Mouse (Mus musculus): ENCODE measurements around the gene Gdf7. TPM values are rescaled to one million over a fixed set of nuclear protein-coding genes. Genes with fewer than 3 reads are reported as not detected.
A peak's percentile ranks its signal among the peaks of the same experiment; 100 is the strongest.

Gene Gdf7
- polyA plus RNA-seq, 1 experiment from 2014 or later = not detected

DNA sequence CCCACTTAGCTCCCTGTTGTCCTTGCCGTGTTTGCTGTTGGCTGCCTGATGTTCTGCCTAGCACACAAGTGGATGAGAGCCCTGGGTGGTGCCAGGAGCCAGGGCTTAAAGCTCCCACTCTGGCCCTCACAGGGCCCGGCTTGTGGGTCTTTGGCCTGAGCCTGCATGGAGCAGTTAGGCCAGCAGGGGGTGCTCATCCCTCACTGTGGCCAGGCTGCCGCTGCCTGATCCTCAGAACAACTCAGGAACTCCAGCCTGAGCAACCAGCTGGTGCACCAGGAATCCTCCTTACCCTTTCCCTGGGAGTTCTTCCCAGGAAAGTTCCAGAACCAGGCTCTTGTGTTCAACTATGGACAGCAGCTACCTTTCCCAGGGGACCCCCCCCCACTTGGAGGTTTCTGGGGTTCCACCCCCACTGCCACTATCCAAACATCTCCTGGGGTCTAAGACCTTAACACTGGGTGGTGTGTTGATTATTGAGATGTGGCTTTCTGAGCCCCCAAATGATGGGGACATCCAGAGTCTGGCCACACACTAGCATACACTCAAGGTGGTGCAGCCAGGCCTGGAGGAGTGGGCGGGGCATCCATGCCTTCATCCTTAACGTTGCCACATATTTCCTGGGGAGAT lies 18.4 kb upstream of the Gdf7 start:
- no peaks in the 10 kb centered on the region for H3K4me1 ChIP-seq (ENCODE audit: insufficient read depth)
- WGBS = 36% methylated on average over 5 of the region's 5 CpGs
- H3K4me3 ChIP-seq (ENCODE audit: low read depth, low read length) = no peak overlapping the region
- no peaks in the 10 kb centered on the region for H3K27me3 ChIP-seq (ENCODE audit: insufficient read depth, low read length)
- no peak overlapping the region for H3K27ac ChIP-seq (ENCODE audit: low read depth)
- peaks cover 27% of the 10 kb centered on the region; the same call in 1 of the 2 replicates for H3K36me3 ChIP-seq (ENCODE audit: insufficient read depth)
- peak; percentile 41; the same call in 1 of the 2 replicates for ATAC-seq (ENCODE audit: insufficient read depth)
- no peak overlapping the region for H3K9ac ChIP-seq
- peak; percentile 86 for DNase-seq
- TF ChIP-seq CTCF (IDR thresholded peaks at IDR 0.05; ENCODE audit: low read depth) = peak; percentile 96
- no peak overlapping the region for H3K4me2 ChIP-seq
- H3K9me3 ChIP-seq (ENCODE audit: low read depth, low read length) = no peaks in the 10 kb centered on the region

DNA sequence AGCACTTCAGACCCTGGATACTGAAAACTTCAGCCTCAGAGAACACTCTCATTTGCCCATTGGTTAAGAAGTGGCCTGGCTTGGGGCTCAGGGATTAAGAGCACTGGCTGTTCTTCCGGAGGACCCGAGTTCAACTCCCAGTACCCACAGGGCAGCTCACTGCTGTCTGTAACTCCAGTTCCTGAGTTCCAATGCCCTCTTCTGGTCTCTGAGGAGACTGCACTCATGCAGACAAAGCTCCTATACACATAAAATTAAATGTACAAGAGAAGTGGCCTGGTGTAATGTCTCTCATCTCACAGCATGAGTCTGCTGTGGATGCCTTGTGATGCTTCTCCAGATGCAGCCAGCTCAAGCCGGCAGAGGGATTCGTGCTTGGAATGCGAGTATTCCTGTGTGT lies 14.8 kb upstream of the Gdf7 start:
- DNase-seq = peak; percentile 18
- Histone ChIP-seq H3K27ac (ENCODE audit: low read depth) (no peak overlapping the region), H3K4me1 (ENCODE audit: insufficient read depth) (peaks cover 12% of the 10 kb centered on the region), H3K9me3 (ENCODE audit: low read depth, low read length) (no peaks in the 10 kb centered on the region), H3K27me3 (ENCODE audit: insufficient read depth, low read length) (0 out of 2 replicates have a peak, but pooled peaks cover 8% of the 10 kb centered on the region), H3K4me2 (no peak overlapping the region), H3K9ac (no peak overlapping the region), H3K4me3 (ENCODE audit: low read depth, low read length) (no peak overlapping the region), H3K36me3 (ENCODE audit: insufficient read depth) (peaks cover 20% of the 10 kb centered on the region; the same call in 1 of the 2 replicates)
- TF ChIP-seq CTCF (IDR thresholded peaks at IDR 0.05; ENCODE audit: low read depth) = peak; percentile 22; the same call in 1 of the 2 replicates
- WGBS = 79% methylated on average over 5 of the region's 5 CpGs
- ATAC-seq (ENCODE audit: insufficient read depth) = no peak

DNA sequence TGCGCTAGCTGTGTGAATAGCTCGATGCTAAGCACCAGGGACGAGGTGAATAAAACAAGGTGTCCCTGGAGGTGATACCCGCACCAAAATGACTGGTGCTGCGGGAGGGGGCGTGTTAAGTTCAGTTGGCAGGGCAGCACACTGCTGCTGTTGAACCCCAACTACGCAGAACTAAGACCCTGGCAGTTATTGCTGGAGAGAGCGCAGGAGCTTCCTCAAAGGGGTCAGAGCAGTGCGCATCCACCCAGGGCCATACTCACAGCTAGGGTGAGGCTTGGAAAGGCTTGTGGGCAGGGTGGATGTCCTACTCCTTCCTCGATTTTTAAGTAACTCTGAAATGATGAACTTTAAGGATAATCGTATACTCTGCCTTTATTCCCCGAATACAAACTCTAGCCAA lies 12.0 kb upstream of the Gdf7 start:
- WGBS = 16% methylated on average over 12 of the region's 12 CpGs
- Histone ChIP-seq H3K4me2 (peak overlapping the region; percentile 77), H3K4me3 (ENCODE audit: low read depth, low read length) (peak overlapping the region; percentile 65), H3K27me3 (ENCODE audit: insufficient read depth, low read length) (peaks cover 23% of the 10 kb centered on the region), H3K9me3 (ENCODE audit: low read depth, low read length) (no peaks in the 10 kb centered on the region), H3K4me1 (ENCODE audit: insufficient read depth) (peaks cover 12% of the 10 kb centered on the region), H3K36me3 (ENCODE audit: insufficient read depth) (peaks cover 8% of the 10 kb centered on the region; the same call in 1 of the 2 replicates), H3K27ac (ENCODE audit: low read depth) (no peak overlapping the region), H3K9ac (peak overlapping the region; percentile 66)
- ATAC-seq (ENCODE audit: insufficient read depth) (peak; percentile 36; the same call in 1 of the 2 replicates), DNase-seq (no peak)
- no peak for TF ChIP-seq CTCF (IDR thresholded peaks at IDR 0.05; ENCODE audit: low read depth)

DNA sequence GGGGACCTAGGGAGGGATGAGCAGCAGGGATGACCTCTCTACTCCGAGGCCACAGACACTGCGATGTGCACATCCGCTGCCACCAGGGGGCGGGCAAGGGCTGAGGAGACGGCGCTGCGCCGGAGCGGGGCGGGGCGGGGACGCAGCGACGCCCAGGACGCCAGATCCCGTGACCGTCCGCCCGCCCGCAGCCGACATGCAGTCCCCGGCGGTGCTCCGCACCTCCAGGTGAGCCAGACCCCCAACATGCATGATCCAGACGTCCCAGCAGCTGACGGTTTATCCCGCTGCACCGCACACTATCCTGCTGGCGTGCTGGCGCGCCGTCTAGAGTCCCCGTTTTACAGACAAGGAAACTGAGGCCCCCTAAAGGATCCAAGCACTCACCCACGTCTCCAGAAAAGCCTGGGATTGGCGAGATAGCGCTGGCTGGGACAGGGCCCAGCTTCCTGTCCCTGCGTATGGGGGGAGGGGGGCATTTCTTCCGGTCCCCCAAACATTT lies 11.6 kb upstream of the Gdf7 start, which contains the start of gene Hs1bp3:
TSS of gene Hs1bp3 (plus strand) at position 163 of the 502 bp plus-strand sequence.
- ATAC-seq (ENCODE audit: insufficient read depth) = peak; percentile 89
- peak; percentile 96 for DNase-seq
- peak; percentile 85 for TF ChIP-seq CTCF (IDR thresholded peaks at IDR 0.05; ENCODE audit: low read depth)
- H3K4me1 ChIP-seq (ENCODE audit: insufficient read depth) = peaks cover 12% of the 10 kb centered on the region
- peak within 1 kb of the TSS; percentile 65 for H3K4me3 ChIP-seq (ENCODE audit: low read depth, low read length)
- H3K9me3 ChIP-seq (ENCODE audit: low read depth, low read length) = no peaks in the 10 kb centered on the region
- peaks cover 23% of the 10 kb centered on the region for H3K27me3 ChIP-seq (ENCODE audit: insufficient read depth, low read length)
- under 1% methylated on average over 38 of the region's 38 CpGs for WGBS
- 0 out of 2 replicates have a peak, but pooled peaks cover 8% of the 10 kb centered on the region for H3K36me3 ChIP-seq (ENCODE audit: insufficient read depth)
- no peak within 1 kb of the TSS for H3K27ac ChIP-seq (ENCODE audit: low read depth)
- H3K4me2 ChIP-seq = peak within 1 kb of the TSS; percentile 77
- peak within 1 kb of the TSS; percentile 66 for H3K9ac ChIP-seq

DNA sequence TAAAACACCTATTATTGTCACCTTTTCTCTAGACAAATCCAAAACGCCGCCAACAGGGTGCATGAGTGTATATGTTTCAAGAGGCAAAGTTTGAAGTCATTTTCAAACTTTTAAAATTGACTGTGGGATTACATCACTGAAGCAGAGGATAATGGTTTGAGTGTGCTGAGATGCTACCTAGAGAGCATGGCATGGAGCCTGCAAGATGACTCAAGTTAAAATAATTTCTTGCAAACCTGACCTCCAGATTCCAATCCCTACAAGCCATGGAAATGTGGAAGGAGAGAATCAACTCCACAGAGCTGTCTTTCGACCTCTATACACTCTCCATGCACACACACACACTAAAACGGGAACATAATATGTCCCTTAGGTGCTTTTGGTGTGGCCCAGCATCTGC lies 10.5 kb upstream of the Gdf7 start:
- DNase-seq = no peak
- no peak overlapping the region for H3K4me2 ChIP-seq
- H3K36me3 ChIP-seq (ENCODE audit: insufficient read depth) = no peaks in the 10 kb centered on the region
- peaks cover 23% of the 10 kb centered on the region for H3K27me3 ChIP-seq (ENCODE audit: insufficient read depth, low read length)
- no peak overlapping the region for H3K27ac ChIP-seq (ENCODE audit: low read depth)
- H3K4me3 ChIP-seq (ENCODE audit: low read depth, low read length) = no peak overlapping the region
- no peak for ATAC-seq (ENCODE audit: insufficient read depth)
- no peaks in the 10 kb centered on the region for H3K9me3 ChIP-seq (ENCODE audit: low read depth, low read length)
- peaks cover 12% of the 10 kb centered on the region for H3K4me1 ChIP-seq (ENCODE audit: insufficient read depth)
- WGBS = 84% methylated on average over 4 of the region's 4 CpGs
- H3K9ac ChIP-seq = no peak overlapping the region
- TF ChIP-seq CTCF (IDR thresholded peaks at IDR 0.05; ENCODE audit: low read depth) = no peak

DNA sequence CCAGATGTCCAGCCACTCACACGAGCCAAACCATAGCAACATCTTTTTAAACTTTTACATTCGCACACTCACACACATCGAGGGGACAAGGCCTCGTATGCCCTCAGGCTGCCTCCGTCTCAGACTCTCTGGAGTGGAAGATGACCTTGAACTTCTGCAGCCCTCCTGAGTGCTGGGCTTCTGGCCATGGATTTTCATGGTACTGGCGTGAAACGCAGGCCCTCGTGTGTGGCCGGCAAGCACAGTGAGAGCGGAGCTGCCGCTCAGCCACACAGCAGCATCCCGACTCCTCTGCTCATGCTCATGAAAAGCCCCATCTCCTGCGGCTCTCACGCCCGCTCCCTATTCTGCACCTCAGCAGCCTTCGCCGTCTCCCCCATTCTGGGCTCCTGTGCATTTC lies 9.2 kb upstream of the Gdf7 start:
- no peak overlapping the region for H3K4me2 ChIP-seq
- DNase-seq (no peak), ATAC-seq (ENCODE audit: insufficient read depth) (no peak)
- H3K9ac ChIP-seq = no peak overlapping the region
- H3K9me3 ChIP-seq (ENCODE audit: low read depth, low read length) = no peaks in the 10 kb centered on the region
- H3K27ac ChIP-seq (ENCODE audit: low read depth) = no peak overlapping the region
- no peak for TF ChIP-seq CTCF (IDR thresholded peaks at IDR 0.05; ENCODE audit: low read depth)
- H3K27me3 ChIP-seq (ENCODE audit: insufficient read depth, low read length) = peaks cover 23% of the 10 kb centered on the region
- no peaks in the 10 kb centered on the region for H3K36me3 ChIP-seq (ENCODE audit: insufficient read depth)
- H3K4me3 ChIP-seq (ENCODE audit: low read depth, low read length) = no peak overlapping the region
- WGBS = 45% methylated on average over 17 of the region's 17 CpGs
- peaks cover 12% of the 10 kb centered on the region for H3K4me1 ChIP-seq (ENCODE audit: insufficient read depth)

DNA sequence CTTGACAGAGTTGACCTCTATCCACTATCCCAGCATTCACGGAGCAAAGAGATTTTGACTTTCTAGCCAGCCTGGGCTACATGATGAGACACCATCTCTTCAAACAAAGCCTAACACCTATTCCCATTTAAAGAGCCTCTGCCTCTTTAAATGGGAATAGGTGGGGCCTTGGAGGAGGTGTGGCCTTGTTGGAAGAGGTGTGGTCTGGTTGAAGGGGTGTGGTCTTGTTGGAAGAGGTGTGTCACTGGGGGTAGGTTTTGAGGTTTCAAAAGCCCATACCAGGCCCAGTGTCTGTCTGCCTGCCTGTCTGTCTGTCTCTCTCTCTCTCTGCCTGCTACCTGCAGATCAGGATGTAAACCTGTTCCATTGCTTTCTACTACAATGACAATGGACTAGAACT lies 5.2 kb upstream of the Gdf7 start:
- no peaks in the 10 kb centered on the region for H3K9me3 ChIP-seq (ENCODE audit: low read depth, low read length)
- no peak overlapping the region for H3K4me3 ChIP-seq (ENCODE audit: low read depth, low read length)
- H3K4me2 ChIP-seq = no peak overlapping the region
- no peaks in the 10 kb centered on the region for H3K36me3 ChIP-seq (ENCODE audit: insufficient read depth)
- peak; percentile 14; the same call in 1 of the 2 replicates for ATAC-seq (ENCODE audit: insufficient read depth)
- H3K9ac ChIP-seq = no peak overlapping the region
- H3K4me1 ChIP-seq (ENCODE audit: insufficient read depth) = no peaks in the 10 kb centered on the region
- no peak overlapping the region for H3K27ac ChIP-seq (ENCODE audit: low read depth)
- H3K27me3 ChIP-seq (ENCODE audit: insufficient read depth, low read length) = peaks cover 53% of the 10 kb centered on the region
- 51% methylated on average over 1 of the region's 1 CpGs for WGBS
- DNase-seq = no peak
- no peak for TF ChIP-seq CTCF (IDR thresholded peaks at IDR 0.05; ENCODE audit: low read depth)
